Mouse (Mus musculus): Measurements from ENCODE around the gene Sox13.

DNA sequence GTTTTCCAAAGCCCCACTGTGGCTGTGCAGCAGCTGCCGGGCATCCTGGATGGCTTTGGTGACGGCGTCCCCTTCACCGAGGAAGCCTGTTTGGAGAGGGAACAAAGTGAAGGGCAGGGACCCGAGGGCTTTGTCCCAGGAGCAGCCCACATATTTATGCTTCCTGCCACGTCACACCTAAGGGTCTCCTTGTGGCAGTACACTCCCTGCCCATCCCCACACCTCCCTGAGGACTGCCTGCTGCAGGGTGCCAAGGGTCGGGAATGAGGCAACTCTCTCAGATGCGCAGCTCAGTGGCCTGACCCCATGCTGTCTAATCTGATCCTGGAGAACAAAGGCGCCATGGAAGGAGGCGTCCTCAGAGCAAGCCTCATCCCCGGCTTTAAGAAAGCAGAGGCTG is 38.0 kb downstream of the Sox13 start:
- TF ChIP-seq CTCF (IDR thresholded peaks at IDR 0.05; ENCODE audit: borderline replicate concordance, insufficient read depth, low read depth, low read length) (no peak), POLR2A (IDR thresholded peaks at IDR 0.05; ENCODE audit: borderline replicate concordance, insufficient read depth, low read length) (no peak)

Data from cerebellum, adult 2 months (tissue).